Mouse (Mus musculus): ENCODE data around the gene Gabpb1. TPM values are rescaled to one million over a fixed set of nuclear protein-coding genes. Genes with fewer than 3 reads are reported as not detected.

Gene Gabpb1
- polyA plus RNA-seq, 1 experiment from 2014 or later, result 65.8 TPM

DNA sequence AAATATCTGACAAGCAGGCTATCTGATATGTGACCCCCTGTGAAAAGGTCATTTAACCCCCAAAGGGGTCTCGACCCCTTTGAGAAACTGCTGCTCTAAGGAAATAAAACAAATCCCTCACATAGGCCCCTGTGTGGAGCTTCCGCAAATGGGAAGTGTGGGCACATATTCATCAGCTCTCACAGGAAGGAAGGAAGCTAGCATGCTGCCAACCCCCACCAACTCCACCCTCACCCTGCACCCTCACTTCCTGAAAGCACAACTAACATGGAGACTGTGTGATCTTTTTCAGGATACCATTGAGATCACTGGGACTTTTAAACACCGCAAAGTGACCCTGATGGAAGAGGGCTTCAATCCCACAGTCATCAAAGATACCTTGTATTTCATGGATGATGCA, 88.7 kb downstream of the Gabpb1 start:
- Histone ChIP-seq H3K27me3 (ENCODE audit: control insufficient read depth, insufficient read depth, low read length) (no peaks in the 10 kb centered on the region), H3K4me3 (ENCODE audit: low read length) (no peak overlapping the region), H3K4me2 (replicated peaks; ENCODE audit: low read depth, low read length) (no peak overlapping the region), H3K9me3 (ENCODE audit: control insufficient read depth, low read length) (no peaks in the 10 kb centered on the region), H3K4me1 (ENCODE audit: control insufficient read depth, insufficient read depth, low read length) (no peaks in the 10 kb centered on the region), H3K27ac (ENCODE audit: low read depth, low read length) (no peak overlapping the region), H3K9ac (ENCODE audit: low read depth, low read length) (no peak overlapping the region), H3K36me3 (ENCODE audit: control insufficient read depth, insufficient read depth, low read length) (no peaks in the 10 kb centered on the region)
- 84% methylated on average over 3 of the region's 3 CpGs for WGBS
- no peak for ATAC-seq (ENCODE audit: low FRiP score, low TSS enrichment)

DNA sequence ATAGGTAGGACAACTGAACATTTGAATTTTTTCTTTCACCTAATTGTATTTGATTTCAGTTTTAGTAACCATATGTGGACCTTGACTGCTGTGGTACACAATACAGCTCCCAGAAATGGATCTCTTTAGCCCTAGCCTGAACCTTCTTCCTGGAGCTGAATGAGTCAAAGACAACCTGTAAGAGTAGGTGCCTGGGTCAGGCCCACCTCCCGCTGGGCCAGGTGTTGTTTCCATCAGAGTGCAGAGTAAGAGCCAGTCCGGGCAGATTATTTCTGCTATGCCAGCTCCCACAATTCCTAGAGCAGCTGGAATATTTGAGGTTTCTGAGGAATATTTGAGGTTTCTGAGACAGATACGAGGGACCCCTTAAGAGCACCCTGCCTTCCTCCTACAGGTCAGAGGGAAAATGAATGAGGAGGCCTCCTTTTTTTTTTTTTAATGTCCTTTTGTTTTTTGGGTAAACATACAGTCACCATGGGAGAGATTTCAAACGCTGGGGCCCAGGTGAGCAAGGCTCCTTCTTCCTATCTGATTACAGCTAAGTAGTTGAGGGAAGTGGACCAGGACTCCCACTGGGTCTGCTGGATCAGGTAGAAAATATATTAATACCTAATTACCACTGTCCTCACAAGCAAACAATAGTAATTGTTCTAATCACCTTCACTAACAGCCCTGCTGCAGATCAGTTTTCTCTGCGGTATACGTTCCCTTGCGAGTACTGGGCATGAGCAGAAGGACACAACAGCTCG, 91.3 kb downstream of the Gabpb1 start:
- ATAC-seq (ENCODE audit: low FRiP score, low TSS enrichment), result no peak
- no peak overlapping the region for H3K27ac ChIP-seq (ENCODE audit: low read depth, low read length)
- H3K27me3 ChIP-seq (ENCODE audit: control insufficient read depth, insufficient read depth, low read length), result no peaks in the 10 kb centered on the region
- no peak overlapping the region for H3K9ac ChIP-seq (ENCODE audit: low read depth, low read length)
- WGBS, result 77% methylated on average over 8 of the region's 8 CpGs
- no peaks in the 10 kb centered on the region for H3K9me3 ChIP-seq (ENCODE audit: control insufficient read depth, low read length)
- no peak overlapping the region for H3K4me2 ChIP-seq (replicated peaks; ENCODE audit: low read depth, low read length)
- no peak overlapping the region for H3K4me3 ChIP-seq (ENCODE audit: low read length)
- H3K36me3 ChIP-seq (ENCODE audit: control insufficient read depth, insufficient read depth, low read length), result no peaks in the 10 kb centered on the region
- no peaks in the 10 kb centered on the region for H3K4me1 ChIP-seq (ENCODE audit: control insufficient read depth, insufficient read depth, low read length)

GRCm38 (mm10) chr2:126583960-126584359, 92.2 kb downstream of the Gabpb1 start:
- H3K9me3 ChIP-seq (ENCODE audit: control insufficient read depth, low read length), result no peaks in the 10 kb centered on the region
- no peaks in the 10 kb centered on the region for H3K27me3 ChIP-seq (ENCODE audit: control insufficient read depth, insufficient read depth, low read length)
- no peak overlapping the region for H3K4me2 ChIP-seq (replicated peaks; ENCODE audit: low read depth, low read length)
- no peak for ATAC-seq (ENCODE audit: low FRiP score, low TSS enrichment)
- no peak overlapping the region for H3K9ac ChIP-seq (ENCODE audit: low read depth, low read length)
- no peak overlapping the region for H3K27ac ChIP-seq (ENCODE audit: low read depth, low read length)
- no peak overlapping the region for H3K4me3 ChIP-seq (ENCODE audit: low read length)
- no peaks in the 10 kb centered on the region for H3K4me1 ChIP-seq (ENCODE audit: control insufficient read depth, insufficient read depth, low read length)
- 57% methylated on average over 6 of the region's 6 CpGs for WGBS
- H3K36me3 ChIP-seq (ENCODE audit: control insufficient read depth, insufficient read depth, low read length), result no peaks in the 10 kb centered on the region

DNA sequence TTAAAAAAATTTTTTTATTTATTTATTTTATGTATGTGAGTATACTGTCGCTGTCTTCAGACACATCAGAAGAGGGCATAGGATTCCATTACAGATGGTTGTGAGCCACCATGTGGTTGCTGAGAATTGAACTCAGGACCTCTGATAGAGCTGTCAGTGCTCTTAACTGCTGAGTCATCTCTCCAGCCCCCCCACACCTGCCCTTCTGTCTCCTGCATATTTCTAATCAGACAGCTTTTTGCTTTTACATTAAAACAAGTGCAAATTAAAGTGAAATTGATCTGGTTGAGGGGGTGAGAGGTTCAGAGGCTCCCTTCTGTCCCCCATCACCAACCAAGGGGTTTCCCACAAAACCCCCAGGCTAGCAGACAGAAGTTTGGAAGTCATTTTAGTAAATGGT, 96.9 kb downstream of the Gabpb1 start:
- Histone ChIP-seq H3K4me2 (replicated peaks; ENCODE audit: low read depth, low read length) (no peak overlapping the region), H3K36me3 (ENCODE audit: control insufficient read depth, insufficient read depth, low read length) (no peaks in the 10 kb centered on the region), H3K4me3 (ENCODE audit: low read length) (no peak overlapping the region), H3K9ac (ENCODE audit: low read depth, low read length) (no peak overlapping the region), H3K27ac (ENCODE audit: low read depth, low read length) (no peak overlapping the region), H3K27me3 (ENCODE audit: control insufficient read depth, insufficient read depth, low read length) (no peaks in the 10 kb centered on the region), H3K9me3 (ENCODE audit: control insufficient read depth, low read length) (no peaks in the 10 kb centered on the region), H3K4me1 (ENCODE audit: control insufficient read depth, insufficient read depth, low read length) (no peaks in the 10 kb centered on the region)
- 91% methylated on average over 1 of the region's 1 CpGs for WGBS
- ATAC-seq (ENCODE audit: low FRiP score, low TSS enrichment), result no peak

Other genes with a start within 250 kb of the Gabpb1 start
- gene Atp8b4, start 175.7 kb downstream of the Gabpb1 start, polyA plus RNA-seq (2014; fragmentation: Nextera tagmentation; extraction: Ambion mirVana), result 0.18 and 0.29 TPM in 2 replicates
- gene Slc27a2, start 123.9 kb downstream of the Gabpb1 start, polyA plus RNA-seq (2014; fragmentation: Nextera tagmentation; extraction: Ambion mirVana), result 3.9 and 9.6 TPM in 2 replicates
- gene Hdc, start 57.0 kb downstream of the Gabpb1 start, polyA plus RNA-seq (2014; fragmentation: Nextera tagmentation; extraction: Ambion mirVana), result 16.3 and 45.6 TPM in 2 replicates
- 18.5 and 41.7 TPM in 2 replicates for gene Usp8, start 31.0 kb upstream of the Gabpb1 start, polyA plus RNA-seq (2014; fragmentation: Nextera tagmentation; extraction: Ambion mirVana)
- 2.9 and 3.3 TPM in 2 replicates for gene Usp50, start 107.1 kb upstream of the Gabpb1 start, polyA plus RNA-seq (2014; fragmentation: Nextera tagmentation; extraction: Ambion mirVana)
- 33.4 and 62.8 TPM in 2 replicates for gene Trpm7, start 199.9 kb upstream of the Gabpb1 start, polyA plus RNA-seq (2014; fragmentation: Nextera tagmentation; extraction: Ambion mirVana)